Mouse (Mus musculus) liver, embryonic 15.5 days (tissue): ENCODE results near the gene Snd1. TPM values are rescaled to one million over a fixed set of nuclear protein-coding genes. Genes with fewer than 3 reads are reported as not detected.

Experiments used
- ATAC-seq: fragments of 200-750 bp; cut with Nextera tagmentation; 2 replicates; pipeline ENCODE4 v1.8.0; 2017; ENCODE audit warnings: moderate number of reproducible peaks, mild to moderate bottlenecking, moderate library complexity; ENCODE audit not compliant: insufficient read depth
- H3K27ac ChIP-seq: fragments of 300-500 bp; sonication (generic); replicated peaks from 2 replicates; pipeline ENCODE4 v1.5.1; 2015; ENCODE audit warnings: mild to moderate bottlenecking, inconsistent platforms
- H3K27me3 ChIP-seq: fragments of 300-500 bp; sonication (generic); 2 replicates; pipeline ENCODE4 v1.6.1; 2015; ENCODE audit warnings: mild to moderate bottlenecking, inconsistent platforms
- H3K36me3 ChIP-seq: fragments of 300-500 bp; sonication (generic); replicated peaks from 2 replicates; pipeline ENCODE4 v1.6.1; 2015; ENCODE audit warnings: moderate library complexity, mild to moderate bottlenecking, inconsistent platforms
- H3K4me1 ChIP-seq: fragments of 300-500 bp; sonication (generic); replicated peaks from 2 replicates; pipeline ENCODE4 v1.6.1; 2015; ENCODE audit warnings: inconsistent platforms
- H3K4me2 ChIP-seq: fragments of 300-500 bp; sonication (generic); 2 replicates; pipeline ENCODE4 v1.6.1; 2015; ENCODE audit warnings: moderate library complexity, mild to moderate bottlenecking, inconsistent platforms
- H3K4me3 ChIP-seq: fragments of 300-500 bp; sonication (generic); replicated peaks from 2 replicates; pipeline ENCODE4 v1.5.1; 2015; ENCODE audit warnings: mild to moderate bottlenecking, inconsistent platforms
- H3K9ac ChIP-seq: fragments of 300-500 bp; sonication (generic); 2 replicates; pipeline ENCODE4 v1.6.1; 2015; ENCODE audit warnings: moderate library complexity, mild to moderate bottlenecking, inconsistent platforms
- H3K9me3 ChIP-seq: fragments of 300-500 bp; sonication (generic); replicated peaks from 2 replicates; pipeline ENCODE4 v1.6.1; 2016; ENCODE audit warnings: inconsistent platforms
- WGBS: fragments of 180-500 bp; shearing (Covaris S2); methylation state at CpG from one replicate; pipeline ENCODE4 v1.1.7; 2015; ENCODE audit warnings: mixed read lengths; ENCODE audit not compliant: insufficient replicate concordance; 5-methylcytosine and 5-hydroxymethylcytosine counted together
- polyA plus RNA-seq: library from polyadenylated mRNA; unstranded; fragments of >200 nt; fragmentation: Nextera tagmentation; extraction: Ambion mirVana; gene quantifications from 2 replicates; pipeline ENCODE4 v1.2.1, GENCODE M21; 2015

Snd1 gene
- polyA plus RNA-seq, 1 experiment from 2014 or later = 51.1 TPM

- ATAC-seq = no peak
- H3K4me2 ChIP-seq = no peak overlapping the region
- 58% methylated on average over 1 of the region's 1 CpGs for WGBS
- H3K9ac ChIP-seq = no peak overlapping the region
- H3K27me3 ChIP-seq = no peaks in the 10 kb centered on the region
- no peaks in the 10 kb centered on the region for H3K36me3 ChIP-seq
- H3K9me3 ChIP-seq = no peaks in the 10 kb centered on the region
- H3K4me1 ChIP-seq = peaks cover 3% of the 10 kb centered on the region; the same call in 1 of the 2 replicates
- no peak overlapping the region for H3K4me3 ChIP-seq
- H3K27ac ChIP-seq = no peak overlapping the region
Observed at GRCm38 (mm10) chr6:28678896-28679295, 204.0 kb downstream of the Snd1 start.

GRCm38 (mm10) chr6:28680537-28680936 lies 205.6 kb downstream of the Snd1 start:
- Histone ChIP-seq H3K4me2 (no peak overlapping the region), H3K4me1 (peaks cover 3% of the 10 kb centered on the region; the same call in 1 of the 2 replicates), H3K27ac (no peak overlapping the region), H3K4me3 (no peak overlapping the region), H3K9ac (no peak overlapping the region), H3K27me3 (no peaks in the 10 kb centered on the region), H3K9me3 (no peaks in the 10 kb centered on the region), H3K36me3 (no peaks in the 10 kb centered on the region)
- 83% methylated on average over 4 of the region's 4 CpGs for WGBS
- ATAC-seq = no peak

- no peak overlapping the region for H3K4me2 ChIP-seq
- no peaks in the 10 kb centered on the region for H3K27me3 ChIP-seq
- 72% methylated on average over 8 of the region's 8 CpGs for WGBS
- ATAC-seq = peak; percentile 81
- H3K4me1 ChIP-seq = peaks cover 3% of the 10 kb centered on the region; the same call in 1 of the 2 replicates
- no peak overlapping the region for H3K9ac ChIP-seq
- H3K4me3 ChIP-seq = no peak overlapping the region
- H3K36me3 ChIP-seq = no peaks in the 10 kb centered on the region
- H3K9me3 ChIP-seq = no peaks in the 10 kb centered on the region
- no peak overlapping the region for H3K27ac ChIP-seq
Observed at GRCm38 (mm10) chr6:28681521-28682457, 206.8 kb downstream of the Snd1 start.

- Histone ChIP-seq H3K4me3 (no peak overlapping the region), H3K4me1 (no peaks in the 10 kb centered on the region), H3K27ac (no peak overlapping the region), H3K9me3 (no peaks in the 10 kb centered on the region), H3K4me2 (no peak overlapping the region), H3K27me3 (no peaks in the 10 kb centered on the region), H3K9ac (no peak overlapping the region), H3K36me3 (no peaks in the 10 kb centered on the region)
- WGBS = 73% methylated on average over 3 of the region's 3 CpGs
- no peak for ATAC-seq
Observed at GRCm38 (mm10) chr6:28685052-28685451, 210.1 kb downstream of the Snd1 start.

GRCm38 (mm10) chr6:28685745-28686144 lies 210.8 kb downstream of the Snd1 start:
- Histone ChIP-seq H3K4me2 (no peak overlapping the region), H3K9me3 (no peaks in the 10 kb centered on the region), H3K27ac (no peak overlapping the region), H3K36me3 (no peaks in the 10 kb centered on the region), H3K9ac (no peak overlapping the region), H3K4me1 (no peaks in the 10 kb centered on the region), H3K4me3 (no peak overlapping the region), H3K27me3 (no peaks in the 10 kb centered on the region)
- no peak for ATAC-seq
- WGBS = 75% methylated on average over 5 of the region's 5 CpGs

GRCm38 (mm10) chr6:28687776-28688175 lies 212.8 kb downstream of the Snd1 start:
- WGBS = 75% methylated on average over 5 of the region's 5 CpGs
- Histone ChIP-seq H3K27ac (no peak overlapping the region), H3K9ac (no peak overlapping the region), H3K4me2 (no peak overlapping the region), H3K27me3 (no peaks in the 10 kb centered on the region), H3K36me3 (no peaks in the 10 kb centered on the region), H3K9me3 (no peaks in the 10 kb centered on the region), H3K4me3 (no peak overlapping the region), H3K4me1 (no peaks in the 10 kb centered on the region)
- no peak for ATAC-seq

GRCm38 (mm10) chr6:28692659-28693058 lies 217.7 kb downstream of the Snd1 start:
- Histone ChIP-seq H3K4me2 (no peak overlapping the region), H3K36me3 (no peaks in the 10 kb centered on the region), H3K9ac (no peak overlapping the region), H3K27ac (no peak overlapping the region), H3K27me3 (no peaks in the 10 kb centered on the region), H3K9me3 (no peaks in the 10 kb centered on the region), H3K4me3 (no peak overlapping the region), H3K4me1 (no peaks in the 10 kb centered on the region)
- no peak for ATAC-seq

- H3K9ac ChIP-seq = no peak overlapping the region
- no peak overlapping the region for H3K4me3 ChIP-seq
- no peak for ATAC-seq
- WGBS = 66% methylated on average over 3 of the region's 3 CpGs
- H3K4me1 ChIP-seq = no peaks in the 10 kb centered on the region
- H3K27me3 ChIP-seq = no peaks in the 10 kb centered on the region
- H3K9me3 ChIP-seq = no peaks in the 10 kb centered on the region
- H3K4me2 ChIP-seq = no peak overlapping the region
- no peaks in the 10 kb centered on the region for H3K36me3 ChIP-seq
- H3K27ac ChIP-seq = no peak overlapping the region
Observed at GRCm38 (mm10) chr6:28697214-28697613, 222.3 kb downstream of the Snd1 start.

- no peak overlapping the region for H3K4me3 ChIP-seq
- no peaks in the 10 kb centered on the region for H3K9me3 ChIP-seq
- H3K36me3 ChIP-seq = peaks cover 17% of the 10 kb centered on the region; the same call in 1 of the 2 replicates
- H3K27me3 ChIP-seq = no peaks in the 10 kb centered on the region
- peaks cover 50% of the 10 kb centered on the region for H3K4me1 ChIP-seq
- H3K4me2 ChIP-seq = peak overlapping the region; percentile 36; the same call in 1 of the 2 replicates
- ATAC-seq = no peak
- 57% methylated on average over 6 of the region's 6 CpGs for WGBS
- no peak overlapping the region for H3K9ac ChIP-seq
- peak overlapping the region; percentile 83 for H3K27ac ChIP-seq
Observed at GRCm38 (mm10) chr6:28704612-28705011, 229.7 kb downstream of the Snd1 start.

- Histone ChIP-seq H3K4me2 (peak overlapping the region; percentile 36), H3K9ac (no peak overlapping the region), H3K9me3 (no peaks in the 10 kb centered on the region), H3K36me3 (peaks cover 17% of the 10 kb centered on the region; the same call in 1 of the 2 replicates), H3K27me3 (no peaks in the 10 kb centered on the region), H3K27ac (peak overlapping the region; percentile 83), H3K4me1 (peaks cover 59% of the 10 kb centered on the region), H3K4me3 (no peak overlapping the region)
- 22% methylated on average over 6 of the region's 6 CpGs for WGBS
- peak; percentile 56 for ATAC-seq
Observed at GRCm38 (mm10) chr6:28705384-28706107, 230.6 kb downstream of the Snd1 start.
